Mouse (Mus musculus) embryonic facial prominence, embryonic 12.5 days (tissue): ENCODE data around the gene Pde4d. TPM values are rescaled to one million over a fixed set of nuclear protein-coding genes. Genes with fewer than 3 reads are reported as not detected.

Experiments
- ATAC-seq: fragments of 200-750 bp; cut with Nextera tagmentation; 2 replicates; pipeline ENCODE4 v1.8.0; 2017; ENCODE audit not compliant: insufficient number of reproducible peaks, insufficient read depth, low FRiP score, low TSS enrichment
- H3K27ac ChIP-seq: fragments of 300-500 bp; sonication (generic); 2 replicates; pipeline ENCODE4 v1.5.1; 2016; ENCODE audit warnings: mild to moderate bottlenecking
- H3K27me3 ChIP-seq: fragments of 300-500 bp; sonication (generic); 2 replicates; pipeline ENCODE4 v1.6.1; 2016; ENCODE audit warnings: mild to moderate bottlenecking, moderate library complexity
- H3K36me3 ChIP-seq: fragments of 300-500 bp; sonication (generic); 2 replicates; pipeline ENCODE4 v1.6.1; 2016; ENCODE audit warnings: mild to moderate bottlenecking
- H3K4me1 ChIP-seq: fragments of 300-500 bp; sonication (generic); 2 replicates; pipeline ENCODE4 v1.6.1; 2016
- H3K4me2 ChIP-seq: fragments of 300-500 bp; sonication (generic); replicated peaks from 2 replicates; pipeline ENCODE4 v1.6.1; 2016; ENCODE audit warnings: mild to moderate bottlenecking, moderate library complexity
- H3K4me3 ChIP-seq: fragments of 300-500 bp; sonication (generic); 2 replicates; pipeline ENCODE4 v1.5.1; 2016; ENCODE audit warnings: mild to moderate bottlenecking
- H3K9ac ChIP-seq: fragments of 300-500 bp; sonication (generic); 2 replicates; pipeline ENCODE4 v1.6.1; 2016; ENCODE audit warnings: mild to moderate bottlenecking, moderate library complexity
- H3K9me3 ChIP-seq: fragments of 300-500 bp; sonication (generic); 2 replicates; pipeline ENCODE4 v1.6.1; 2016; ENCODE audit warnings: mild to moderate bottlenecking, moderate library complexity
- WGBS: fragments of 180-500 bp; shearing (Covaris S2); methylation state at CpG from one replicate; pipeline ENCODE4 v1.1.7; 2016; 5-methylcytosine and 5-hydroxymethylcytosine counted together
- polyA plus RNA-seq: library from polyadenylated mRNA; unstranded; fragments of >200 nt; fragmentation: Nextera tagmentation; extraction: Ambion mirVana; gene quantifications from 2 replicates; pipeline ENCODE4 v1.2.1, GENCODE M21; 2016

Pde4d gene
- polyA plus RNA-seq, 1 experiment from 2014 or later, result 20.4 TPM

DNA sequence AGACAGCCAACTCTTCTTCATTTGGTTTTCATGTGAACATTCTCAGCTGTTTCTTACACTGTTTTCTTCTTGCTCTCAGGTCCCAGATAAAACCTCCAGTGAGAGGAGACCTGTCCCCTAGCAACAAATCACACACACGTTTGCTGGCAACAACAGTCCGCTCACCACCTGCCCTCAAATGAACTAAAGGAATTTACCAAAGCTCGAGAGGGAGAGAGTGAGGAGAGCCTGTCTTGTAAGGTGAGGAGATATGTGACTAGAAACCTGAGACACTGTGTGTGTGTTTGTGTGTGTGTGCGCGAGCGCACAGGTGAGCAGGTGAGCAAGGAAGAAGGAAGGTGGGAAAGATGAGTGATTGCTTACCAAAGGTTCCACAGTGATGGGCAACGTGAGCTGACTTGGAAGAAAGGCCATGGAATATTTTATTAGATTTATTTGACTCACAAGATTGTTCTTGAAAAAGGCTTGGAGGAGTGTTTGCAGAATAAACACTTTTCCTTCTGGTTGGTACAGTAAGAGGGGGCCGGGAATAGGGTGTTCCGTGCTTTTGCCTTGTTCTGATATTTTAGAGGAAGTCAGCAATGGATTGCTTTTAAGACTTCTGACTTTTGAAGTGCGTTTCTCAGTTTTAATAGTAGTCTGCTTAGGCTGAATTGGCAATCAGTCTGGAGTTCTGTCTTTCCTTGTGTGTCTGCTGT, 204.4 kb downstream of the Pde4d start:
- Histone ChIP-seq H3K9ac (no peak overlapping the region), H3K27me3 (no peaks in the 10 kb centered on the region), H3K4me3 (no peak overlapping the region), H3K36me3 (no peaks in the 10 kb centered on the region), H3K9me3 (no peaks in the 10 kb centered on the region), H3K4me1 (no peaks in the 10 kb centered on the region), H3K4me2 (no peak overlapping the region), H3K27ac (no peak overlapping the region)
- no peak for ATAC-seq
- WGBS, result 73% methylated on average over 10 of the region's 10 CpGs

DNA sequence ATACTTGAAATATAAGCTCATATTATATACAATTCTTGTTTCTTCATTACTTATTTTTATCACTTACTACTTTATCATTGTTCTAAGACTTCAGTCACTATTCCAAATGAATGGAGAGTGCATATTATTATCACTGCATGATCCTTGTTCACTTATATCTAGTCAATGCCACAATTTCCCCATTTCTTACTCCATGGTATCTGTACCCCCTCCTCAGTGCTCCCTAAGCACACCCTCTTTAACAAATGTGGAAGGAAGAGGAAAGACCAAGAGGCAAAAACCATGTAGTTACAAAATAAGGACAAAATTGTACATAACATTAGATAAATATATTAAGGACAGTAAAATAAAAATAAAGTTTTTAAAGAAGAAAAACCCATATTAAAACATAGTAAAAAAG, 216.8 kb downstream of the Pde4d start:
- no peaks in the 10 kb centered on the region for H3K4me1 ChIP-seq
- no peak overlapping the region for H3K4me3 ChIP-seq
- no peaks in the 10 kb centered on the region for H3K9me3 ChIP-seq
- H3K27me3 ChIP-seq, result no peaks in the 10 kb centered on the region
- H3K27ac ChIP-seq, result no peak overlapping the region
- ATAC-seq, result no peak
- H3K4me2 ChIP-seq, result no peak overlapping the region
- no peaks in the 10 kb centered on the region for H3K36me3 ChIP-seq
- no peak overlapping the region for H3K9ac ChIP-seq

DNA sequence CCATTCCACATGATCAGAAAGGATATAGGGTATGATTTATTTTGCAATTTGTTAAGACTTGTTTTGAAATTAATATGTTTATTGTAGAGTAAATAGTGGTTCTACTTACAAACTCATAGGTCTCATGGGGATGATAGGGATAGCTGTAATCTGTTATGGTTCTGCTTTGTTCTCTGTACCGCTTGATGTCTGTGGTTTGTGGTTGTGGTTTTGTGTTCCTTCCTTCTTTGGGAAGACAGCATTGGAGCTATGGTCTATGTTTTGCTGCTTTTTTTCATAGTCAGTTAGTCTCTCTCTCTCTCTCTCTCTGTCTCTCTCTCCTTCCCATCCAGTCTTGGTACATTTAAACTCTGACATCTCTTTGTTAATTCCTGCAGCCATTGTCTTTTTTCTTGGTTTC, 217.3 kb downstream of the Pde4d start:
- Histone ChIP-seq H3K27me3 (no peaks in the 10 kb centered on the region), H3K36me3 (no peaks in the 10 kb centered on the region), H3K4me1 (no peaks in the 10 kb centered on the region), H3K9ac (no peak overlapping the region), H3K27ac (no peak overlapping the region), H3K4me2 (no peak overlapping the region), H3K9me3 (no peaks in the 10 kb centered on the region), H3K4me3 (no peak overlapping the region)
- 89% methylated on average over 1 of the region's 1 CpGs for WGBS
- no peak for ATAC-seq

DNA sequence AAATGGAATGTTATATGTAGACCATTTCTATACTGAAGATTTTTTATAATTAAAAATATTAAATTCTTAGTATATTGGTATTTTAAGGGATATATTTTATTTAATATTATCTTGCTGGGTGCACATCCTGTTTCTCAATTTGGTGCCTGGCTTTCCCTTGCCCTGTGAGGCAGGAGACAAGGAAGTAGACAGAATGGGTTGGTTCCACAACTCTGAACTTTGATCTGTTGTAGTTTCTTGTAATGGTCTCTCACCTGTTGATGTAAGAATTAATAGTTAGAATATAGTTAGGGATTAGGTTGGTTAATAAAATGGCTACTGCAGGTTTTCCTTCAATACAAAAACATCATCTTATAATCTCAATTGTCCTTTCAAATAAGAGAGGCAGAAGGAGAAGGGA, 227.3 kb downstream of the Pde4d start:
- H3K9ac ChIP-seq, result no peak overlapping the region
- H3K9me3 ChIP-seq, result no peaks in the 10 kb centered on the region
- no peak for ATAC-seq
- H3K4me1 ChIP-seq, result no peaks in the 10 kb centered on the region
- H3K36me3 ChIP-seq, result no peaks in the 10 kb centered on the region
- no peaks in the 10 kb centered on the region for H3K27me3 ChIP-seq
- H3K4me2 ChIP-seq, result no peak overlapping the region
- no peak overlapping the region for H3K4me3 ChIP-seq
- H3K27ac ChIP-seq, result no peak overlapping the region

DNA sequence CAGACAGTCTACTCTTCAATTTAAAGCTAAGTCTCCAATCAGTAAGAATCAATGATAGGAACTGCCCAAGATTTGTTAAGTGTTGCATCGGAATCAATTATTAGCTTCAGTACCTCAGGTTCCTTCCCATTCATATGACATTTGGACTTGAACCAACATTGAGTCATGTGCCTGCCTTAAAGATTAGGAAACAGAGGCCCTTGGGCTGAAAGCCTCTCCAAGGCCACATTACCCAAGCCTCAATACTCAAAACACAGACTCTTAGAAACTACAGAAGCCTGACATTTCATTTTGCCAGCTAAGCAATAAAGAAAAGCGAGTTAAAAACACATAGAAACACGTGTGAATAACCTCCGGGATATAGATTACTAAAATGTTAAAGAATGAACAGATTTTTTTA, 233.3 kb downstream of the Pde4d start:
- no peak overlapping the region for H3K4me3 ChIP-seq
- no peaks in the 10 kb centered on the region for H3K27me3 ChIP-seq
- no peak overlapping the region for H3K9ac ChIP-seq
- no peak overlapping the region for H3K4me2 ChIP-seq
- 90% methylated on average over 4 of the region's 4 CpGs for WGBS
- no peak for ATAC-seq
- H3K4me1 ChIP-seq, result no peaks in the 10 kb centered on the region
- no peak overlapping the region for H3K27ac ChIP-seq
- no peaks in the 10 kb centered on the region for H3K36me3 ChIP-seq
- H3K9me3 ChIP-seq, result no peaks in the 10 kb centered on the region

DNA sequence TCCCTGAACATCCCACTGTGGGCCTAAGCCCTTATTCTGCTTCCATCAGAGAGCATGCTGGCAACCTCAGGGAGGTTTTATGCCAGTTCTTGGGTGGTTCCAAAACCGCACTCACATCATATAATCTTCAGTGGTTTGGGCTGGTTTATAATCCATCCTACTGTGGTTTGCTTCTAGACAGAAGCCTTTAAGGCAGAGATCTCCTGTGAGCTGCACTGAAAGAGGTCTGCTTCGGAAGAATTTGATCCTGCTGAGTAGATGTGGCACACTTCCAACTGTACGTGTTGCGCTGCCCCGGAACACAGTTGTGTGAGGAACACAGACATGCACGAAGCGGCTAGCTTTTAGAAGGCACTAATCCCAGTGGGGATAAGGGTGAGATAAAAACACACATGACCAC, 236.1 kb downstream of the Pde4d start:
- ATAC-seq, result no peak
- Histone ChIP-seq H3K9me3 (no peaks in the 10 kb centered on the region), H3K9ac (no peak overlapping the region), H3K36me3 (no peaks in the 10 kb centered on the region), H3K27ac (no peak overlapping the region), H3K27me3 (no peaks in the 10 kb centered on the region), H3K4me1 (no peaks in the 10 kb centered on the region), H3K4me3 (no peak overlapping the region), H3K4me2 (no peak overlapping the region)
- WGBS, result 85% methylated on average over 7 of the region's 7 CpGs

DNA sequence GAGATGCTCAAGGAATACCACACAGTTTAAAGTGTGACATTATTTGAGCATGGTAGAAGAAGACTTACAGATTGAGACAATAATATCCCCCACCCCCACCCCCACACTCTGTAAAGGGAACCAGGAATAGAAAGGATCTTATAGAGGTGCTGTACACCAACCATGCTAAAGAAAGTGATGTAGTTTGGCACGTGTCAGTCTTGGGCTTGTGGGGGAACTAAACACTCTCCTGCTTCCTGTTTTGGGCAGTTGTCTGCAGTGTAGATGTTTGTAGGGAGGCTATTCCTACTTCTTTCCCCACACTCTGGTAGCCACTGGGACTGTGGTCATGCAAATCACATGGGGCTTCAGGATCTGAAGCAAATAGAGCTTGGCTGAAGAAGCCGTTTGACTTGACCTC, 236.5 kb downstream of the Pde4d start:
- ATAC-seq, result no peak
- Histone ChIP-seq H3K4me2 (no peak overlapping the region), H3K36me3 (no peaks in the 10 kb centered on the region), H3K4me1 (no peaks in the 10 kb centered on the region), H3K9ac (no peak overlapping the region), H3K9me3 (no peaks in the 10 kb centered on the region), H3K4me3 (no peak overlapping the region), H3K27me3 (no peaks in the 10 kb centered on the region), H3K27ac (no peak overlapping the region)
- 68% methylated on average over 2 of the region's 2 CpGs for WGBS

DNA sequence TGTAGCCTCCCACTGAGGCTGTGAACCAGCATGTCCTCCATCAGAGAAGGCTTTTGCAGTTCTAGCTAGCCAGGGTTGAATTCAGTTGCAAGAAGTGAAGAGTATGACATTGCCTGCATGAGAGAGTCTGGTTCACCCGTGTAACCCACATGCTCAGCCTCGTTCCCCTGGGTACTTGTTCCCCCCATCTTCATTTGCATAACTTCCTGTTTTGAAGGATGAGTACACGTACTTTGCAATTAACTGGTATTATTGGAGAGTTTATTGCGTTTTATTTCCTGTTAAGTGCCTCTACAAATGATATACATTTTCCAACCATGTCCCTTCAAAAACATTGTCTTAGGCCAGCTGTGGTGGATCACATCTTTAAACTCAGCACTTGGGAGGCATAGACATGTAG, 237.1 kb downstream of the Pde4d start:
- Histone ChIP-seq H3K4me2 (no peak overlapping the region), H3K4me1 (no peaks in the 10 kb centered on the region), H3K4me3 (no peak overlapping the region), H3K36me3 (no peaks in the 10 kb centered on the region), H3K9ac (no peak overlapping the region), H3K9me3 (no peaks in the 10 kb centered on the region), H3K27ac (no peak overlapping the region), H3K27me3 (no peaks in the 10 kb centered on the region)
- no peak for ATAC-seq
- 74% methylated on average over 4 of the region's 4 CpGs for WGBS

DNA sequence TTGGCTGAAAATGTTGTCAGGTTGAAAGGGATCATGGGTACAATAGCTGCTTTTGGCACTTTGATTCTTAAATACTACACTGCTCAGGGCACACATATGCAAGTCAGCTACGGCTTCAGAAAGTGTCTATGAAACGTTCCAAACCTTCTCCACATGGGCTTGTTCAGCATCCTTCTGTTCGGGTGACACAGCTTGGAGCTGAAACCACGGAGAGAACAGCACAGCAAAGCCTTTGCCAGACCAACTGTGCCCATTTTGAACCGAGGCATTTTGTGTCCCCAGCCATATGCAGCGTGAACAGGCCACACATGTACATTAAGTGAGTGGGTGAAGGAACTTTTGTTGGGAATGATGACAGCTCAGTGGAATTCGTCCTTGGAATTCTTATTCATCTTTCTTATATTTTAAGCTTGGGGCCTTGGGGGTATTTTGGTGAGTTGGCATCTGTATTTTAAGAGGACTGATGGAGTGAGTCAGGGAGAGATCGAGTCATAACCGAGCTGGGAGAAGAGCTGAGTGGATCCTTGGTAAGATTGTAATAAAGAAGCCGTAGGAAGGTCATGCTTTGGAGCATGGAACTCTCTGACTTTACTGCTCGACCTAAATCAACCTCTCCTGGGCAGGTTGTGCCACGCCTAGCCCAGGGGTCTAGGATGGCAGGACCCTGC, 243.3 kb downstream of the Pde4d start:
- H3K27me3 ChIP-seq, result no peaks in the 10 kb centered on the region
- H3K4me2 ChIP-seq, result no peak overlapping the region
- no peaks in the 10 kb centered on the region for H3K4me1 ChIP-seq
- no peak overlapping the region for H3K9ac ChIP-seq
- ATAC-seq, result no peak
- no peak overlapping the region for H3K27ac ChIP-seq
- no peak overlapping the region for H3K4me3 ChIP-seq
- 88% methylated on average over 12 of the region's 12 CpGs for WGBS
- H3K9me3 ChIP-seq, result no peaks in the 10 kb centered on the region
- no peaks in the 10 kb centered on the region for H3K36me3 ChIP-seq

DNA sequence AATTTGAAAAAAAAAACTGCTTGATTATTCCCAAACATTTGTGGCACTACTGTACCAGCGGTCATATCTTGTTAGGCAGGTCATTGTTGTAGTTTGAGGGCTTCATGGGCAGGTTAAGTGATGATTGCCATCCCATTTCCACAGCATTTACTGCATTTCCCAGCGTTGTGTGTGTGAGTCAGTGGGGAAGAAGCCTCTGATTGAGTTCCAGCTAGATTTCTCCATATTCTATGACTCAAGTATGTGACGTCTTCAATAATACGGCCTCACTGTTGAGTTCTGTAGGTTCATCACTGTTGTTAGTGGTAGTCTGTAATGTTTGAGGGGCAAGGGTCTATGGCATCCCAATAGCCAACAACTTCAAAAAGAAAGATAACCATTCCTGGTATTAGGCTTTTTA, 255.7 kb downstream of the Pde4d start:
- H3K27ac ChIP-seq, result no peak overlapping the region
- ATAC-seq, result no peak
- H3K9me3 ChIP-seq, result no peaks in the 10 kb centered on the region
- no peak overlapping the region for H3K4me3 ChIP-seq
- H3K36me3 ChIP-seq, result no peaks in the 10 kb centered on the region
- WGBS, result 86% methylated on average over 4 of the region's 4 CpGs
- H3K27me3 ChIP-seq, result no peaks in the 10 kb centered on the region
- H3K4me2 ChIP-seq, result no peak overlapping the region
- no peak overlapping the region for H3K9ac ChIP-seq
- H3K4me1 ChIP-seq, result no peaks in the 10 kb centered on the region

DNA sequence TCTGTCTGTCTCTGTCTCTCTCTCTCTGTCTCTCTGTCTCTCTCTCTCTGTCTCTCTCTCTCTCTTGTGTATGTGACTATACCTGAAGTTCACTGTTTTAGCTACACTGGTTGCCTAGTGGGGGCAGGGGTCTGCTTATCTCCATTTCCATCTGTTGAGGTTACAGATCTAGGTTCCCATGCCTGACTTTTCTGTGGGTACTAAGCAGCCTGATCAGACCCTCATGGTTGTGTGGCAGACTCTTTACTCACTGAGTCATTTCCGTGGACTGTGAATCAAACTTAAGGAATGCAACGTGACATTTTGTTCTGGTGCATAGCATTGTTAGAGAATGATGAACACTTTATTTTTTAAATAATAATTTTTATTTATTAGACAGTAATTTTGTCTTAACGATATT, 264.3 kb downstream of the Pde4d start:
- 82% methylated on average over 3 of the region's 3 CpGs for WGBS
- Histone ChIP-seq H3K4me2 (no peak overlapping the region), H3K27me3 (no peaks in the 10 kb centered on the region; the same call in 1 of the 2 replicates), H3K4me1 (no peaks in the 10 kb centered on the region), H3K4me3 (no peak overlapping the region), H3K9me3 (no peaks in the 10 kb centered on the region), H3K9ac (no peak overlapping the region), H3K36me3 (no peaks in the 10 kb centered on the region), H3K27ac (no peak overlapping the region)
- no peak for ATAC-seq

DNA sequence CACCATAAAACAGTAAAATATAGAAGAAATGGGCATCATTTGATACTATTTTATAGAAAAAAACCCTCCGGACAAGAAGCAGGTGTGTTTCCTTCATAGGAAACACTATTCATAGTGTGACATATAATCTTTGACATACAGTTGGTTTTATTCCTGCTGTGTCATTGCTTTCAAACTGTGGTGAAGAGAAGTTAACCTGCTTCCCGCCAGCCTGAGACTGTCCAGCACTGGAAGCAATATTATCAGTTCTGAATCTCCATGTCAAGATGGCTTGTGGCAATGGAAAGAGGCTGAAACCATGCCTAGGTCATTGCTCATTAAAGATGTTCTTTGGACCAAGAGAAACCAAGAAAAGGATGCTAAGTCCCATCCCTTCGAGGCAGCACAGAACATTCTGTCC, 265.3 kb downstream of the Pde4d start:
- ATAC-seq, result no peak
- Histone ChIP-seq H3K4me2 (no peak overlapping the region), H3K27ac (no peak overlapping the region), H3K4me3 (no peak overlapping the region), H3K27me3 (no peaks in the 10 kb centered on the region; the same call in 1 of the 2 replicates), H3K36me3 (no peaks in the 10 kb centered on the region), H3K9ac (no peak overlapping the region), H3K4me1 (no peaks in the 10 kb centered on the region), H3K9me3 (no peaks in the 10 kb centered on the region)
- WGBS, result 85% methylated on average over 3 of the region's 3 CpGs
